Mouse (Mus musculus) lung, postnatal 0 days (tissue): ENCODE measurements around the gene Tgfb2. TPM values are rescaled to one million over a fixed set of nuclear protein-coding genes. Genes with fewer than 3 reads are reported as not detected.

ENCODE experiments used
- ATAC-seq: fragments of 200-750 bp; cut with Nextera tagmentation; 2 replicates; pipeline ENCODE4 v1.8.0; 2017; ENCODE audit warnings: moderate library complexity
- DNase-seq: peaks from one replicate; pipeline ENCODE4 v3.0.0-alpha.2; 2016; ENCODE audit warnings: low spot score
- H3K27ac ChIP-seq: fragments of 300-500 bp; sonication (generic); 2 replicates; pipeline ENCODE4 v1.5.1; 2014; ENCODE audit warnings: antibody characterized with exemption, mild to moderate bottlenecking, low read length, mixed read lengths
- H3K27me3 ChIP-seq: fragments of 300-500 bp; sonication (generic); replicated peaks from 2 replicates; pipeline ENCODE4 v1.6.1; 2014; ENCODE audit warnings: low read length, mixed read lengths; ENCODE audit not compliant: insufficient read depth
- H3K36me3 ChIP-seq: fragments of 300-500 bp; sonication (generic); 2 replicates; pipeline ENCODE4 v1.6.1; 2014; ENCODE audit warnings: low read length, mixed read lengths; ENCODE audit not compliant: insufficient read depth
- H3K4me1 ChIP-seq: fragments of 300-500 bp; sonication (generic); 2 replicates; pipeline ENCODE4 v1.6.1; 2014; ENCODE audit warnings: antibody characterized with exemption, low read depth, low read length, mixed read lengths; ENCODE audit not compliant: insufficient read depth
- H3K4me2 ChIP-seq: fragments of 300-500 bp; sonication (generic); replicated peaks from 2 replicates; pipeline ENCODE4 v1.6.1; 2014; ENCODE audit warnings: low read depth, mild to moderate bottlenecking, low read length, moderate library complexity, mixed read lengths
- H3K4me3 ChIP-seq: fragments of 300-500 bp; sonication (generic); 2 replicates; pipeline ENCODE4 v1.5.1; 2014; ENCODE audit warnings: low read depth, low read length
- H3K9ac ChIP-seq: fragments of 300-500 bp; sonication (generic); replicated peaks from 2 replicates; pipeline ENCODE4 v1.6.1; 2014; ENCODE audit warnings: low read depth, mild to moderate bottlenecking
- H3K9me3 ChIP-seq: fragments of 300-500 bp; sonication (generic); 2 replicates; pipeline ENCODE4 v1.6.1; 2016; ENCODE audit warnings: low read length, mixed read lengths
- CTCF ChIP-seq: IDR thresholded peaks from 2 replicates; pipeline ENCODE4 v1.5.1; 2016; ENCODE audit warnings: antibody characterized with exemption, mild to moderate bottlenecking
- EP300 ChIP-seq: IDR thresholded peaks from 2 replicates; pipeline ENCODE4 v1.6.1; 2016; ENCODE audit warnings: antibody characterized with exemption, mild to moderate bottlenecking, control low read depth
- WGBS: fragments of 180-500 bp; shearing (Covaris S2); extraction: QIAGEN DNeasy Blood & Tissue Kit; methylation state at CpG from one replicate; pipeline ENCODE4 v1.1.7; 2014; 5-methylcytosine and 5-hydroxymethylcytosine counted together
- polyA plus RNA-seq: library from polyadenylated mRNA; unstranded; fragments of >200 nt; fragmentation: Nextera tagmentation; extraction: Ambion mirVana; gene quantifications from 2 replicates; pipeline ENCODE4 v1.2.1, GENCODE M21; 2015

Gene Tgfb2
- polyA plus RNA-seq, 1 experiment from 2014 or later: 49.7 TPM

- no peaks in the 10 kb centered on the region for H3K27me3 ChIP-seq
- WGBS: 60% methylated on average over 4 of the region's 4 CpGs
- H3K9ac ChIP-seq: no peak overlapping the region
- no peak for TF ChIP-seq EP300
- TF ChIP-seq CTCF: no peak
- DNase-seq (no peak), ATAC-seq (no peak)
- H3K4me2 ChIP-seq: no peak overlapping the region
- H3K4me1 ChIP-seq: no peaks in the 10 kb centered on the region
- no peak overlapping the region for H3K27ac ChIP-seq
- H3K4me3 ChIP-seq: no peak overlapping the region
- no peaks in the 10 kb centered on the region for H3K36me3 ChIP-seq
- H3K9me3 ChIP-seq: no peaks in the 10 kb centered on the region
These were observed 23.0 kb upstream of the Tgfb2 start for GRCm38 (mm10) chr1:186728778-186729177.

DNA sequence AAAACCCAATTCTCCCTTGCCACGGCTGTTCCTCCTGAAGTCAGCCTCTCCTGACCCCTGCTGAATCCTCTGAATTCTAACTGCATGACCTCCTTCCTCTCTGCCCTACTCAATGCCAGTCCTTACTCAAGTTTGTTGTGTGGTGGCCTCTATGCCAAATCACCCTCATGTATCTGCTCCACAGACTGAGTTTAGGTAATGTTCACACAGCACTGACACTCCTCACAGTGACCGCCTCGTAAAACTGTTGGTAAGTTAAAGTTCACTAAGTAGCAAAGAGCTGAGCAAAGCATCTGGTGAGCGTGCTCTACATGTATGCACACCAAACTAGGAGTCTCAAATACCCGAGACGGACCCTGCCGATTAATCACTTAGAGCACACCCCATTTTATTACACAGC, 20.3 kb upstream of the Tgfb2 start:
- no peaks in the 10 kb centered on the region for H3K4me1 ChIP-seq
- H3K27ac ChIP-seq: no peak overlapping the region
- TF ChIP-seq CTCF (no peak), EP300 (no peak)
- no peaks in the 10 kb centered on the region for H3K36me3 ChIP-seq
- no peaks in the 10 kb centered on the region for H3K27me3 ChIP-seq
- no peak for ATAC-seq
- H3K9me3 ChIP-seq: no peaks in the 10 kb centered on the region
- WGBS: 81% methylated on average over 7 of the region's 7 CpGs
- no peak overlapping the region for H3K4me2 ChIP-seq
- H3K9ac ChIP-seq: no peak overlapping the region
- no peak overlapping the region for H3K4me3 ChIP-seq
- DNase-seq: no peak

DNA sequence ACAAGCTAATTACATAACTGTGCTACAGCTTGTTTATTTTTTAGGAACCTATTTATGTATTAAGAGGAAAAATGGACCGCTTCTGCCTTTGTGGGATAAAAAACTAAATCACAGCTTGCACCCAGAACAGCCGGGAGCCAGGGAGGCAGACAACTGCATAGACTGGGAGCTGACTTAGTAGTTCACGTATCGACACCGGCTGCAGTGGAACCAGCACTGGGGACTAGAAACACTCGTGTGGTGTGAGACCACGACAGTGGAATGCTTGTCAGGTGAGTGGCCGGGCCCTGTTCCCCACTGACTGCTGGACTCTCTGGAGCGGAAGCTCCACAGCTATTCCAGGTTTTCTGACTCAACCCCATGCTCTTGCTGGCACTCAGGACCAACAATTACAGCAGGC, 16.5 kb upstream of the Tgfb2 start:
- no peak overlapping the region for H3K4me3 ChIP-seq
- ATAC-seq (no peak), DNase-seq (no peak)
- H3K27ac ChIP-seq: no peak overlapping the region
- no peaks in the 10 kb centered on the region for H3K9me3 ChIP-seq
- H3K4me2 ChIP-seq: no peak overlapping the region
- WGBS: 81% methylated on average over 9 of the region's 9 CpGs
- no peaks in the 10 kb centered on the region for H3K36me3 ChIP-seq
- TF ChIP-seq EP300: no peak
- no peak for TF ChIP-seq CTCF
- H3K9ac ChIP-seq: no peak overlapping the region
- no peaks in the 10 kb centered on the region for H3K4me1 ChIP-seq
- H3K27me3 ChIP-seq: no peaks in the 10 kb centered on the region

- Histone ChIP-seq H3K27me3 (no peaks in the 10 kb centered on the region), H3K9ac (no peak overlapping the region), H3K4me2 (no peak overlapping the region), H3K9me3 (no peaks in the 10 kb centered on the region), H3K4me1 (no peaks in the 10 kb centered on the region), H3K36me3 (no peaks in the 10 kb centered on the region), H3K27ac (no peak overlapping the region), H3K4me3 (no peak overlapping the region)
- 26% methylated on average over 12 of the region's 12 CpGs for WGBS
- DNase-seq (peak; percentile 84), ATAC-seq (peak; percentile 73)
- TF ChIP-seq EP300 (no peak), CTCF (peak; percentile 99)
These were observed 16.1 kb upstream of the Tgfb2 start for GRCm38 (mm10) chr1:186721846-186722245.

DNA sequence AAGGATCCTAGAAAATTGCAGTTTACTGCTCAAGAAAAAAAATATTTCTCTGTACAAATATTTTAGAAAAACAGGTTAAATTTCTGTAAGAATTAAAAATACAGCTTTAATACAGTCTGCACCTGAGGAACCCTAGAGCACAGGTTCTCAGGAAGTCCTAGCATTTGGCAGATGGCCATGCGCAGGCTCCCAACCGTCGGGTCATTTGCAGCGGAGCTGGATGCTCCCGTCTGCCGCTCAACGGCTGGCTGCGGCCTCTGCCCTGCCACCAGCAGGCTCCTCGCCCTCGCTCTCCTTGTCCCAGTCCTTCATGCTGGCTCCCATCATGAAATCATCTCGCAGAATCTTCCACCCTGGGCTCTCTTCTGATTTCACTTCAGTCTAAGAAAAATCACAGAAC, 15.4 kb upstream of the Tgfb2 start:
- no peak for TF ChIP-seq CTCF
- no peak for TF ChIP-seq EP300
- H3K4me1 ChIP-seq: no peaks in the 10 kb centered on the region
- H3K4me2 ChIP-seq: no peak overlapping the region
- H3K9me3 ChIP-seq: no peaks in the 10 kb centered on the region
- no peak overlapping the region for H3K27ac ChIP-seq
- no peak for ATAC-seq
- no peaks in the 10 kb centered on the region for H3K27me3 ChIP-seq
- H3K36me3 ChIP-seq: no peaks in the 10 kb centered on the region
- WGBS: 93% methylated on average over 11 of the region's 11 CpGs
- H3K9ac ChIP-seq: no peak overlapping the region
- no peak for DNase-seq
- no peak overlapping the region for H3K4me3 ChIP-seq

- H3K27ac ChIP-seq: no peak overlapping the region
- no peak overlapping the region for H3K9ac ChIP-seq
- no peaks in the 10 kb centered on the region for H3K4me1 ChIP-seq
- no peak overlapping the region for H3K4me3 ChIP-seq
- WGBS: 89% methylated on average over 9 of the region's 9 CpGs
- no peak overlapping the region for H3K4me2 ChIP-seq
- no peaks in the 10 kb centered on the region for H3K27me3 ChIP-seq
- ATAC-seq (no peak), DNase-seq (no peak)
- no peaks in the 10 kb centered on the region for H3K36me3 ChIP-seq
- TF ChIP-seq EP300 (no peak), CTCF (peak; percentile 60)
- H3K9me3 ChIP-seq: no peaks in the 10 kb centered on the region
These were observed 13.9 kb upstream of the Tgfb2 start for GRCm38 (mm10) chr1:186719708-186720107.

DNA sequence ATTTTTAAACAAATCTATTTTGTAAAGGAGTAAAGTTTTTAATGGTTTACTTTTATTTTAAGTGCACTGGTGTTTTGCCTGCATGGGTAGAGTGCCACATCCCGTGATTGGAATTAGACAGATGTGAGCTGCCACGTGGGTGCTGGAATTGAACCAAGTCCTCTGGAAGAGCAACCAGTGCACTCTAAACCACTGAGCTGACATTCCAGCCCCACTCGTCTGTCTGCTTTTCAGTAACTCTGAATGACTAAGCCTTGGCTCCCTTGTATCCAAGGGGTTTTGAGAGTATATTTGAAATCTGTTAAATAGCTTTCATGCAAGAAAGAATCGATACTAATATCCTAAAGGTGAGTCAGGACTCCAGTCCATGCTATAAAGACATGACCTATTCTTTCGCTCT, 13.1 kb upstream of the Tgfb2 start:
- DNase-seq: no peak
- H3K4me3 ChIP-seq: no peak overlapping the region

More for the DNA sequence above, 13.1 kb upstream of the Tgfb2 start:
- Histone ChIP-seq H3K27me3 (no peaks in the 10 kb centered on the region), H3K27ac (no peak overlapping the region), H3K4me1 (no peaks in the 10 kb centered on the region), H3K9ac (no peak overlapping the region), H3K36me3 (no peaks in the 10 kb centered on the region), H3K4me2 (no peak overlapping the region), H3K9me3 (no peaks in the 10 kb centered on the region)
- TF ChIP-seq EP300: no peak
- TF ChIP-seq CTCF: no peak
- ATAC-seq: no peak
- WGBS: 48% methylated on average over 5 of the region's 5 CpGs
